Mouse (Mus musculus) intestine, embryonic 16.5 days (tissue): ENCODE measurements around the gene Adgre4. TPM values are rescaled to one million over a fixed set of nuclear protein-coding genes. Genes with fewer than 3 reads are reported as not detected.

Source experiments
- ATAC-seq: fragments of 200-750 bp; cut with Nextera tagmentation; 2 replicates; pipeline ENCODE4 v1.8.0; 2017; ENCODE audit warnings: moderate TSS enrichment, moderate library complexity
- H3K27ac ChIP-seq: fragments of 300-500 bp; sonication (generic); 2 replicates; pipeline ENCODE4 v1.5.1; 2014; ENCODE audit warnings: mild to moderate bottlenecking, low read length
- H3K27me3 ChIP-seq: fragments of 300-500 bp; sonication (generic); replicated peaks from 2 replicates; pipeline ENCODE4 v1.6.1; 2014; ENCODE audit warnings: low read length, control low read depth, mixed read lengths; ENCODE audit not compliant: control insufficient read depth, insufficient read depth
- H3K36me3 ChIP-seq: fragments of 300-500 bp; sonication (generic); 2 replicates; pipeline ENCODE4 v1.6.1; 2014; ENCODE audit warnings: low read length, control low read depth; ENCODE audit not compliant: control insufficient read depth, insufficient read depth
- H3K4me1 ChIP-seq: fragments of 300-500 bp; sonication (generic); 2 replicates; pipeline ENCODE4 v1.6.1; 2014; ENCODE audit warnings: low read length, control low read depth, mixed read lengths; ENCODE audit not compliant: control insufficient read depth, insufficient read depth
- H3K4me2 ChIP-seq: fragments of 300-500 bp; sonication (generic); 2 replicates; pipeline ENCODE4 v1.6.1; 2014; ENCODE audit warnings: low read depth, low read length, control low read depth
- H3K4me3 ChIP-seq: fragments of 300-500 bp; sonication (generic); 2 replicates; pipeline ENCODE4 v1.5.1; 2014; ENCODE audit warnings: mild to moderate bottlenecking, low read length
- H3K9ac ChIP-seq: fragments of 300-500 bp; sonication (generic); 2 replicates; pipeline ENCODE4 v1.6.1; 2014; ENCODE audit warnings: low read depth, low read length
- H3K9me3 ChIP-seq: fragments of 300-500 bp; sonication (generic); 2 replicates; pipeline ENCODE4 v1.6.1; 2016; ENCODE audit warnings: low read length, control low read depth; ENCODE audit not compliant: control insufficient read depth
- WGBS: fragments of 180-500 bp; shearing (Covaris S2); extraction: QIAGEN DNeasy Blood & Tissue Kit; methylation state at CpG from one replicate; pipeline ENCODE4 v1.1.7; 2014; 5-methylcytosine and 5-hydroxymethylcytosine counted together
- polyA plus RNA-seq: library from polyadenylated mRNA; unstranded; fragments of >200 nt; fragmentation: Nextera tagmentation; extraction: Ambion mirVana; gene quantifications from 2 replicates; pipeline ENCODE4 v1.2.1, GENCODE M21; 2015

Adgre4 gene
- polyA plus RNA-seq, 1 experiment from 2014 or later, result 1.2 TPM

DNA sequence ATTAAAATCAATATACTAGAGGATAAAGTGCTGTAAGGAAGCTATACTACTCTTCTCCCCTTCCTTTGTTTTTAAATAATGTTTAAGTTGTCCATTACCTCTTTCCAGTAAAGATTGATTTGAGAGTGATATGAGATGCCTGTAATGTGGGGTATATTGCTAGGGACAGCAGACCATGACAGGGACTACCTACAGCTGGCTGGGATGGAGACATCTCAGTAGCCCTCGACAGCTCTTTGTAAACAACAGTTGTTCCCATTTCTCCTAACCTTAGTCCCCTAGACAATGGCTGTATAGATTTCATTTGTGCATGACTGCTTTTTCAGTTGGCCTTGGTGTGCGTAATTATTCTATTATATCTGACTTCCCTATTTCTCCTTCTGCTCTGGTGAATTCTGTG lies 153.3 kb downstream of the Adgre4 start:
- no peak overlapping the region for H3K4me3 ChIP-seq
- H3K4me2 ChIP-seq, result no peak overlapping the region
- 0 out of 2 replicates have a peak, but pooled peaks cover 3% of the 10 kb centered on the region for H3K36me3 ChIP-seq
- no peak overlapping the region for H3K27ac ChIP-seq
- H3K9ac ChIP-seq, result no peak overlapping the region
- no peak for ATAC-seq
- no peaks in the 10 kb centered on the region for H3K4me1 ChIP-seq
- 50% methylated on average over 2 of the region's 2 CpGs for WGBS
- H3K9me3 ChIP-seq, result no peaks in the 10 kb centered on the region
- H3K27me3 ChIP-seq, result no peaks in the 10 kb centered on the region

Other genes starting within 250 kb of the Adgre4 start
- not detected in 2 replicates for gene Vmn2r118, start 124.8 kb upstream of the Adgre4 start, polyA plus RNA-seq
- gene Pot1b, start 37.4 kb upstream of the Adgre4 start, polyA plus RNA-seq, result 5.0 and 5.8 TPM in 2 replicates
- gene Zfp119a, start 128.9 kb downstream of the Adgre4 start, polyA plus RNA-seq, result 5.1 and 5.7 TPM in 2 replicates
- 7.9 and 10.8 TPM in 2 replicates for gene Zfp959, start 142.1 kb downstream of the Adgre4 start, polyA plus RNA-seq
- gene Zfp119b, start 199.5 kb downstream of the Adgre4 start, polyA plus RNA-seq, result 4.1 and 4.4 TPM in 2 replicates
- 2.6 and 2.9 TPM in 2 replicates for gene Ebi3, start 202.7 kb downstream of the Adgre4 start, polyA plus RNA-seq
- 19.7 and 21.5 TPM in 2 replicates for gene Yju2, start 209.1 kb downstream of the Adgre4 start, polyA plus RNA-seq
- gene Shd, start 220.5 kb downstream of the Adgre4 start, polyA plus RNA-seq, result 8.6 and 9.0 TPM in 2 replicates
- 8.4 and 9.7 TPM in 2 replicates for gene Fsd1, start 236.5 kb downstream of the Adgre4 start, polyA plus RNA-seq